Mouse (Mus musculus): ENCODE measurements at regions not wholly inside any gene's neighbourhood (a gene's known extent, or its start where the extent isn't known, plus 50 kb on each side); places are given as distances from the start of the nearest gene placed in this dataset.

GRCm38 (mm10) chr9:104496220-104496619 is 50.9 kb upstream of the Cpne4 start:
- no peaks in the 10 kb centered on the region for H3K27me3 ChIP-seq (replicated peaks; ENCODE audit: control insufficient read depth, insufficient read depth, low read length)
- WGBS: 75% methylated on average over 9 of the region's 9 CpGs
- no peaks in the 10 kb centered on the region for H3K4me1 ChIP-seq (ENCODE audit: control insufficient read depth, insufficient read depth, low read length)
- H3K36me3 ChIP-seq (ENCODE audit: control insufficient read depth, insufficient read depth, low read length): no peaks in the 10 kb centered on the region
- no peak overlapping the region for H3K9ac ChIP-seq (ENCODE audit: low read length)
- no peak for ATAC-seq
- DNase-seq (ENCODE audit: low spot score): no peak
- no peak overlapping the region for H3K27ac ChIP-seq (ENCODE audit: low read depth, low read length)
- no peak overlapping the region for H3K4me3 ChIP-seq (ENCODE audit: low read depth, low read length)
- H3K4me2 ChIP-seq (ENCODE audit: low read length): no peak overlapping the region
- H3K9me3 ChIP-seq (replicated peaks; ENCODE audit: control insufficient read depth, low read length): no peaks in the 10 kb centered on the region

- Histone ChIP-seq H3K27me3 (replicated peaks; ENCODE audit: control insufficient read depth, insufficient read depth, low read length) (no peaks in the 10 kb centered on the region), H3K36me3 (ENCODE audit: control insufficient read depth, insufficient read depth, low read length) (no peaks in the 10 kb centered on the region), H3K4me2 (ENCODE audit: low read length) (no peak overlapping the region), H3K4me1 (ENCODE audit: control insufficient read depth, insufficient read depth, low read length) (no peaks in the 10 kb centered on the region), H3K9ac (ENCODE audit: low read length) (no peak overlapping the region), H3K27ac (ENCODE audit: low read depth, low read length) (no peak overlapping the region), H3K4me3 (ENCODE audit: low read depth, low read length) (no peak overlapping the region), H3K9me3 (replicated peaks; ENCODE audit: control insufficient read depth, low read length) (no peaks in the 10 kb centered on the region)
- DNase-seq (ENCODE audit: low spot score): no peak
- ATAC-seq: no peak
These were observed 56.4 kb upstream of the Cpne4 start for GRCm38 (mm10) chr9:104490696-104491095.

- WGBS: 84% methylated on average over 6 of the region's 6 CpGs
- ATAC-seq: no peak
- no peaks in the 10 kb centered on the region for H3K27me3 ChIP-seq (replicated peaks; ENCODE audit: control insufficient read depth, insufficient read depth, low read length)
These were observed 57.7 kb upstream of the Cpne4 start for GRCm38 (mm10) chr9:104489383-104489782.

GRCm38 (mm10) chr9:104482440-104482839 is 64.6 kb upstream of the Cpne4 start:
- 77% methylated on average over 5 of the region's 5 CpGs for WGBS

More at GRCm38 (mm10) chr9:104489383-104489782, 57.7 kb upstream of the Cpne4 start:
- Histone ChIP-seq H3K4me2 (ENCODE audit: low read length) (no peak overlapping the region), H3K9ac (ENCODE audit: low read length) (no peak overlapping the region), H3K36me3 (ENCODE audit: control insufficient read depth, insufficient read depth, low read length) (no peaks in the 10 kb centered on the region), H3K4me3 (ENCODE audit: low read depth, low read length) (no peak overlapping the region), H3K9me3 (replicated peaks; ENCODE audit: control insufficient read depth, low read length) (no peaks in the 10 kb centered on the region), H3K4me1 (ENCODE audit: control insufficient read depth, insufficient read depth, low read length) (no peaks in the 10 kb centered on the region), H3K27ac (ENCODE audit: low read depth, low read length) (no peak overlapping the region)
- DNase-seq (ENCODE audit: low spot score): no peak

GRCm38 (mm10) chr9:104480683-104481082 is 66.4 kb upstream of the Cpne4 start:
- Histone ChIP-seq H3K4me1 (ENCODE audit: control insufficient read depth, insufficient read depth, low read length) (no peaks in the 10 kb centered on the region), H3K27me3 (replicated peaks; ENCODE audit: control insufficient read depth, insufficient read depth, low read length) (no peaks in the 10 kb centered on the region), H3K4me2 (ENCODE audit: low read length) (no peak overlapping the region), H3K36me3 (ENCODE audit: control insufficient read depth, insufficient read depth, low read length) (no peaks in the 10 kb centered on the region), H3K9ac (ENCODE audit: low read length) (no peak overlapping the region), H3K9me3 (replicated peaks; ENCODE audit: control insufficient read depth, low read length) (no peaks in the 10 kb centered on the region), H3K27ac (ENCODE audit: low read depth, low read length) (no peak overlapping the region), H3K4me3 (ENCODE audit: low read depth, low read length) (no peak overlapping the region)
- DNase-seq (ENCODE audit: low spot score) (no peak), ATAC-seq (no peak)
- 71% methylated on average over 1 of the region's 1 CpGs for WGBS

More at GRCm38 (mm10) chr9:104482440-104482839, 64.6 kb upstream of the Cpne4 start:
- no peaks in the 10 kb centered on the region for H3K36me3 ChIP-seq (ENCODE audit: control insufficient read depth, insufficient read depth, low read length)
- H3K9me3 ChIP-seq (replicated peaks; ENCODE audit: control insufficient read depth, low read length): no peaks in the 10 kb centered on the region
- no peaks in the 10 kb centered on the region for H3K4me1 ChIP-seq (ENCODE audit: control insufficient read depth, insufficient read depth, low read length)
- no peak overlapping the region for H3K9ac ChIP-seq (ENCODE audit: low read length)
- no peaks in the 10 kb centered on the region for H3K27me3 ChIP-seq (replicated peaks; ENCODE audit: control insufficient read depth, insufficient read depth, low read length)
- no peak overlapping the region for H3K27ac ChIP-seq (ENCODE audit: low read depth, low read length)
- H3K4me2 ChIP-seq (ENCODE audit: low read length): no peak overlapping the region
- no peak for DNase-seq (ENCODE audit: low spot score)
- ATAC-seq: no peak
- H3K4me3 ChIP-seq (ENCODE audit: low read depth, low read length): no peak overlapping the region

- ATAC-seq: no peak
- WGBS: 84% methylated on average over 4 of the region's 4 CpGs
- no peaks in the 10 kb centered on the region for H3K36me3 ChIP-seq (ENCODE audit: control insufficient read depth, insufficient read depth, low read length)
- no peak overlapping the region for H3K4me2 ChIP-seq (ENCODE audit: low read length)
- no peaks in the 10 kb centered on the region for H3K4me1 ChIP-seq (ENCODE audit: control insufficient read depth, insufficient read depth, low read length)
- H3K4me3 ChIP-seq (ENCODE audit: low read depth, low read length): no peak overlapping the region
- no peaks in the 10 kb centered on the region for H3K27me3 ChIP-seq (replicated peaks; ENCODE audit: control insufficient read depth, insufficient read depth, low read length)
- no peak for DNase-seq (ENCODE audit: low spot score)
- H3K9me3 ChIP-seq (replicated peaks; ENCODE audit: control insufficient read depth, low read length): no peaks in the 10 kb centered on the region
- H3K9ac ChIP-seq (ENCODE audit: low read length): no peak overlapping the region
- no peak overlapping the region for H3K27ac ChIP-seq (ENCODE audit: low read depth, low read length)
These were observed 72.3 kb upstream of the Cpne4 start for GRCm38 (mm10) chr9:104474831-104475230.

- Histone ChIP-seq H3K36me3 (ENCODE audit: control insufficient read depth, insufficient read depth, low read length) (no peaks in the 10 kb centered on the region), H3K9me3 (replicated peaks; ENCODE audit: control insufficient read depth, low read length) (no peaks in the 10 kb centered on the region), H3K4me3 (ENCODE audit: low read depth, low read length) (no peak overlapping the region), H3K27ac (ENCODE audit: low read depth, low read length) (no peak overlapping the region), H3K9ac (ENCODE audit: low read length) (no peak overlapping the region), H3K4me1 (ENCODE audit: control insufficient read depth, insufficient read depth, low read length) (no peaks in the 10 kb centered on the region), H3K4me2 (ENCODE audit: low read length) (no peak overlapping the region), H3K27me3 (replicated peaks; ENCODE audit: control insufficient read depth, insufficient read depth, low read length) (no peaks in the 10 kb centered on the region)
- DNase-seq (ENCODE audit: low spot score): no peak
- WGBS: 97% methylated on average over 1 of the region's 1 CpGs
- ATAC-seq: no peak
These were observed 79.8 kb upstream of the Cpne4 start for GRCm38 (mm10) chr9:104467238-104467637.

- WGBS: 89% methylated on average over 4 of the region's 4 CpGs
- no peaks in the 10 kb centered on the region for H3K36me3 ChIP-seq (ENCODE audit: control insufficient read depth, insufficient read depth, low read length)
- ATAC-seq (no peak), DNase-seq (ENCODE audit: low spot score) (no peak)
- no peak overlapping the region for H3K4me3 ChIP-seq (ENCODE audit: low read depth, low read length)
- no peak overlapping the region for H3K9ac ChIP-seq (ENCODE audit: low read length)
- no peak overlapping the region for H3K4me2 ChIP-seq (ENCODE audit: low read length)
- no peaks in the 10 kb centered on the region for H3K4me1 ChIP-seq (ENCODE audit: control insufficient read depth, insufficient read depth, low read length)
- H3K27ac ChIP-seq (ENCODE audit: low read depth, low read length): no peak overlapping the region
- H3K27me3 ChIP-seq (replicated peaks; ENCODE audit: control insufficient read depth, insufficient read depth, low read length): no peaks in the 10 kb centered on the region
- H3K9me3 ChIP-seq (replicated peaks; ENCODE audit: control insufficient read depth, low read length): no peaks in the 10 kb centered on the region
These were observed 83.4 kb upstream of the Cpne4 start for GRCm38 (mm10) chr9:104463701-104464100.

GRCm38 (mm10) chr9:104460133-104460532 is 87.0 kb upstream of the Cpne4 start:
- Histone ChIP-seq H3K9me3 (replicated peaks; ENCODE audit: control insufficient read depth, low read length) (no peaks in the 10 kb centered on the region), H3K9ac (ENCODE audit: low read length) (no peak overlapping the region), H3K27me3 (replicated peaks; ENCODE audit: control insufficient read depth, insufficient read depth, low read length) (no peaks in the 10 kb centered on the region), H3K4me3 (ENCODE audit: low read depth, low read length) (no peak overlapping the region), H3K27ac (ENCODE audit: low read depth, low read length) (no peak overlapping the region), H3K4me1 (ENCODE audit: control insufficient read depth, insufficient read depth, low read length) (no peaks in the 10 kb centered on the region), H3K4me2 (ENCODE audit: low read length) (no peak overlapping the region), H3K36me3 (ENCODE audit: control insufficient read depth, insufficient read depth, low read length) (no peaks in the 10 kb centered on the region)
- DNase-seq (ENCODE audit: low spot score) (no peak), ATAC-seq (no peak)

Data from forebrain, embryonic 14.5 days (tissue).